Mouse (Mus musculus) liver, embryonic 12.5 days (tissue): Measurements from ENCODE around the gene Rnf187. TPM values are rescaled to one million over a fixed set of nuclear protein-coding genes. Genes with fewer than 3 reads are reported as not detected.
"Not testable (repeated sequence)": the region's sequence is repeated elsewhere in the genome, so short reads cannot be mapped to it uniquely, and the experiment has no call there.

Experiments used
- ATAC-seq: fragments of 200-750 bp; cut with Nextera tagmentation; 2 replicates; pipeline ENCODE4 v1.8.0; 2017; ENCODE audit warnings: moderate number of reproducible peaks, mild to moderate bottlenecking, moderate library complexity
- H3K27ac ChIP-seq: fragments of 300-500 bp; sonication (generic); 2 replicates; pipeline ENCODE4 v1.5.1; 2016; ENCODE audit warnings: mild to moderate bottlenecking
- H3K27me3 ChIP-seq: fragments of 300-500 bp; sonication (generic); replicated peaks from 2 replicates; pipeline ENCODE4 v1.6.1; 2016; ENCODE audit warnings: mild to moderate bottlenecking, moderate library complexity
- H3K36me3 ChIP-seq: fragments of 300-500 bp; sonication (generic); 2 replicates; pipeline ENCODE4 v1.6.1; 2016; ENCODE audit warnings: mild to moderate bottlenecking, moderate library complexity
- H3K4me1 ChIP-seq: fragments of 300-500 bp; sonication (generic); 2 replicates; pipeline ENCODE4 v1.6.1; 2016
- H3K4me2 ChIP-seq: fragments of 300-500 bp; sonication (generic); 2 replicates; pipeline ENCODE4 v1.6.1; 2016; ENCODE audit warnings: mild to moderate bottlenecking, moderate library complexity
- H3K4me3 ChIP-seq: fragments of 300-500 bp; sonication (generic); 2 replicates; pipeline ENCODE4 v1.5.1; 2016; ENCODE audit warnings: mild to moderate bottlenecking, moderate library complexity
- H3K9ac ChIP-seq: fragments of 300-500 bp; sonication (generic); 2 replicates; pipeline ENCODE4 v1.6.1; 2016; ENCODE audit warnings: mild to moderate bottlenecking, moderate library complexity
- H3K9me3 ChIP-seq: fragments of 300-500 bp; sonication (generic); replicated peaks from 2 replicates; pipeline ENCODE4 v1.6.1; 2016; ENCODE audit warnings: mild to moderate bottlenecking, moderate library complexity
- WGBS: fragments of 180-500 bp; shearing (Covaris S2); methylation state at CpG from one replicate; pipeline ENCODE4 v1.1.7; 2016; ENCODE audit not compliant: insufficient replicate concordance; 5-methylcytosine and 5-hydroxymethylcytosine counted together
- polyA plus RNA-seq: library from polyadenylated mRNA; unstranded; fragments of >200 nt; fragmentation: Nextera tagmentation; extraction: Ambion mirVana; gene quantifications from 2 replicates; pipeline ENCODE4 v1.2.1, GENCODE M21; 2016

The Rnf187 gene
- polyA plus RNA-seq, 1 experiment from 2014 or later: 207 TPM

GRCm38 (mm10) chr11:58954170-58954419 lies 15.4 kb upstream of the Rnf187 start:
- H3K4me2 ChIP-seq: peak overlapping the region; percentile 95
- H3K27ac ChIP-seq: peak overlapping the region; percentile 99
- H3K9ac ChIP-seq: peak overlapping the region; percentile 98
- peak overlapping the region; percentile 89 for H3K4me3 ChIP-seq
- H3K9me3 ChIP-seq, ATAC-seq: not testable (repeated sequence)
- peaks cover 28% of the 10 kb centered on the region for H3K27me3 ChIP-seq
- H3K4me1 ChIP-seq: peaks cover 50% of the 10 kb centered on the region
- peaks cover 25% of the 10 kb centered on the region for H3K36me3 ChIP-seq
- 0% methylated on average over 16 of the region's 17 CpGs for WGBS

- Histone ChIP-seq H3K4me2 (peak overlapping the region; percentile 95), H3K27me3 (peaks cover 34% of the 10 kb centered on the region), H3K4me3 (peak overlapping the region; percentile 89), H3K9me3 (no peaks in the 10 kb centered on the region), H3K4me1 (peaks cover 50% of the 10 kb centered on the region), H3K9ac (peak overlapping the region; percentile 98), H3K27ac (peak overlapping the region; percentile 99), H3K36me3 (peaks cover 25% of the 10 kb centered on the region)
- ATAC-seq: peak; percentile 28
- under 1% methylated on average over 33 of the region's 33 CpGs for WGBS
These were observed 14.8 kb upstream of the Rnf187 start for GRCm38 (mm10) chr11:58953351-58954169.

- no peak overlapping the region for H3K4me3 ChIP-seq
- no peak for ATAC-seq
- peaks cover 56% of the 10 kb centered on the region for H3K27me3 ChIP-seq
These were observed 12.5 kb upstream of the Rnf187 start for GRCm38 (mm10) chr11:58951210-58951609.

GRCm38 (mm10) chr11:58949480-58950431 lies 11.0 kb upstream of the Rnf187 start:
- H3K9ac ChIP-seq: peak overlapping the region; percentile 70
- peaks cover 37% of the 10 kb centered on the region for H3K4me1 ChIP-seq
- no peak for ATAC-seq
- WGBS: 25% methylated on average over 20 of the region's 20 CpGs
- no peaks in the 10 kb centered on the region for H3K9me3 ChIP-seq
- no peaks in the 10 kb centered on the region for H3K36me3 ChIP-seq
- peak overlapping the region; percentile 75 for H3K4me2 ChIP-seq
- H3K4me3 ChIP-seq: peak overlapping the region; percentile 55
- H3K27ac ChIP-seq: peak overlapping the region; percentile 72; the same call in 1 of the 2 replicates
- peaks cover 70% of the 10 kb centered on the region for H3K27me3 ChIP-seq

More at GRCm38 (mm10) chr11:58951210-58951609, 12.5 kb upstream of the Rnf187 start:
- H3K36me3 ChIP-seq: peaks cover 3% of the 10 kb centered on the region
- no peak overlapping the region for H3K4me2 ChIP-seq
- H3K9ac ChIP-seq: no peak overlapping the region
- H3K27ac ChIP-seq: no peak overlapping the region
- 72% methylated on average over 5 of the region's 5 CpGs for WGBS
- H3K4me1 ChIP-seq: peaks cover 40% of the 10 kb centered on the region
- no peaks in the 10 kb centered on the region for H3K9me3 ChIP-seq

- H3K4me1 ChIP-seq: peaks cover 37% of the 10 kb centered on the region
- 1% methylated on average over 48 of the region's 48 CpGs for WGBS
- peak; percentile 74 for ATAC-seq
- peaks cover 80% of the 10 kb centered on the region for H3K27me3 ChIP-seq
- H3K4me2 ChIP-seq: peak within 1 kb of the TSS; percentile 75
- peak within 1 kb of the TSS; percentile 70 for H3K9ac ChIP-seq
- peak within 1 kb of the TSS; percentile 72 for H3K27ac ChIP-seq
- H3K4me3 ChIP-seq: peak within 1 kb of the TSS; percentile 55
- H3K36me3 ChIP-seq: no peaks in the 10 kb centered on the region
- H3K9me3 ChIP-seq: no peaks in the 10 kb centered on the region
These were observed 10.1 kb upstream of the Rnf187 start, which contains the start of gene Hist3h2ba for GRCm38 (mm10) chr11:58948542-58949479. Hist3h2ba (plus strand) TSS chr11:58948920.

- Histone ChIP-seq H3K9me3 (no peaks in the 10 kb centered on the region), H3K9ac (peak overlapping the region; percentile 70; the same call in 1 of the 2 replicates), H3K4me1 (peaks cover 28% of the 10 kb centered on the region), H3K36me3 (no peaks in the 10 kb centered on the region), H3K27ac (peak overlapping the region; percentile 17; the same call in 1 of the 2 replicates), H3K27me3 (peaks cover 88% of the 10 kb centered on the region), H3K4me3 (peak overlapping the region; percentile 55), H3K4me2 (peak overlapping the region; percentile 75)
- WGBS: 23% methylated on average over 23 of the region's 23 CpGs
- no peak for ATAC-seq
These were observed 9.2 kb upstream of the Rnf187 start for GRCm38 (mm10) chr11:58947798-58948528.

- Histone ChIP-seq H3K9ac (no peak overlapping the region), H3K27me3 (peaks cover 95% of the 10 kb centered on the region), H3K36me3 (no peaks in the 10 kb centered on the region), H3K4me1 (peaks cover 25% of the 10 kb centered on the region), H3K4me3 (no peak overlapping the region), H3K9me3 (no peaks in the 10 kb centered on the region), H3K27ac (no peak overlapping the region), H3K4me2 (no peak overlapping the region)
- ATAC-seq: no peak
- 60% methylated on average over 3 of the region's 3 CpGs for WGBS
These were observed 8.6 kb upstream of the Rnf187 start for GRCm38 (mm10) chr11:58947306-58947705.

- Histone ChIP-seq H3K27ac (no peak overlapping the region), H3K9me3 (no peaks in the 10 kb centered on the region), H3K4me3 (no peak overlapping the region), H3K4me1 (peaks cover 24% of the 10 kb centered on the region), H3K27me3 (peaks cover 70% of the 10 kb centered on the region), H3K4me2 (no peak overlapping the region), H3K36me3 (no peaks in the 10 kb centered on the region), H3K9ac (no peak overlapping the region)
- 68% methylated on average over 5 of the region's 5 CpGs for WGBS
- ATAC-seq: no peak
These were observed 5.4 kb upstream of the Rnf187 start for GRCm38 (mm10) chr11:58944136-58944535.

GRCm38 (mm10) chr11:58939088-58939439 lies 348 bp upstream of the Rnf187 start:
- H3K27me3 ChIP-seq: peaks cover 21% of the 10 kb centered on the region
- peak overlapping the region; percentile 96 for H3K4me2 ChIP-seq
- 16% methylated on average over 6 of the region's 6 CpGs for WGBS
- no peak for ATAC-seq
- H3K9ac ChIP-seq: peak overlapping the region; percentile 98
- peak overlapping the region; percentile 96 for H3K27ac ChIP-seq
- H3K4me3 ChIP-seq: peak overlapping the region; percentile 85
- H3K4me1 ChIP-seq: peaks cover 37% of the 10 kb centered on the region
- H3K36me3 ChIP-seq: peaks cover 30% of the 10 kb centered on the region
- no peaks in the 10 kb centered on the region for H3K9me3 ChIP-seq

- Histone ChIP-seq H3K27me3 (peaks cover 9% of the 10 kb centered on the region), H3K4me3 (peak overlapping the region; percentile 85), H3K9me3 (no peaks in the 10 kb centered on the region), H3K4me2 (peak overlapping the region; percentile 96), H3K9ac (peak overlapping the region; percentile 98), H3K27ac (peak overlapping the region; percentile 96), H3K36me3 (peaks cover 42% of the 10 kb centered on the region), H3K4me1 (peaks cover 37% of the 10 kb centered on the region)
- peak; percentile 50 for ATAC-seq
- 1% methylated on average over 13 of the region's 13 CpGs for WGBS
These were observed 807 bp downstream of the Rnf187 start for GRCm38 (mm10) chr11:58937909-58938308.
